Mouse (Mus musculus): ENCODE results near the gene Dlk2. TPM values are rescaled to one million over a fixed set of nuclear protein-coding genes. Genes with fewer than 3 reads are reported as not detected.

Gene Dlk2
- total RNA-seq, 2 experiments from 2014 or later: not detected

DNA sequence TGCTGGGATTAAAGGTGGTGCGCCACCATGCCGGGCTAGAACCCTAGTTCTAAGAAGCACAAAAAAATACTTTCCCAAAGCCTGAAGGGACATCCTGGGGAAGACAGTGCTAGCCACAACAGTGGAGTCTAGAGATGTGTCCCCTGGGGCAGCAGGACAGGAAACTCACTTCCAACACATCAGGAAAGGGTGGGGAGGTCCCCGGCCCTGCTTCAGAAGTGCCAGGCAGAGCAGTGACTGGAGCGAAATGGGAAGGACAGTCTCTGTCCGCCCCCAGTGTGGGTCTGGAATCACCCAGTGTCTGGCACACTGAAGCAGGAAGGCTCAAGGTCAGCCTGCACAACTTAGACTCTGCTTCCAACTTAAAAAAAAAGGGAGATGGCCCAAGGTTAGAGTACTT, 24.5 kb upstream of the Dlk2 start:
- no peak for DNase-seq (ENCODE audit: low spot score)

DNA sequence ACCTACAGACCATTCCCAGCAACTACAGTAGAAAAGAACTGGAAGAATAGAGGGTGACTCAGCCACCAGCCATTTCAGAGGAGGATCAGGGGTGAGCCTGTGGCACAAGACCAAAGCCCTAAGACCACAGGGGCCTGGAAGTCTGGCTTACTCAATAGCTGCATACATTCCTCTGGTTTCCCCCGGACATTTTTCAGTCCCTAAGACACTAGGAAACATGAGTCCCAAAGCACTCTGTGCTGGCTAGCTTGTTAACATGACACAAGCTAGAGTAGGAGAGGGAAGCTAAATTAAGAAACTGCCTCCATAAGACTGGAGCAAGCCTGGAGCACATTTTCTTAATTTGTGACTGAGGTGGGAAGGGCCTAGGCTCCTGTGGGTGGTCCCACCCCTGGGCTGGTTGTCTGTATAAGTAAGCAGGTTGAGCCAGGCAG, 23.4 kb upstream of the Dlk2 start:
- DNase-seq (ENCODE audit: low spot score): no peak

DNA sequence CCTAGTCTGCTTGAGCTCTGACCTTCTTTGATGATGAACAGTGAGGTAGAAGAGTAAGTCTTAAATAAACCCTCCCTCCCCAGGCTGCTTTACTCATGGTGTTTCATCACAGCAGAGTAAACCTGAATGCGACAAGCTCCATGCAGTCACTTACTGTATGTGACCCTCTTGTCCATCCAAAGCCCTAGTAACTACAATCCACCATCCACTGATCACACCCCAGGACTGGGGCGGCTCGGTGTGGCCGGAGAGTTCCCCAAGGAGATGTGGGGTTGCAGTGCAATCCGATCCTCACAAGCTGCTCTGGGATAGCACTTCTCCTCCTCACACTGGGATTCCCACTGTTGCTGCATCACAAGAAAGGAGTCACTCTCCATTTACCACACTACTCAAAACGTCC, 22.8 kb upstream of the Dlk2 start:
- no peak for DNase-seq (ENCODE audit: low spot score)

DNA sequence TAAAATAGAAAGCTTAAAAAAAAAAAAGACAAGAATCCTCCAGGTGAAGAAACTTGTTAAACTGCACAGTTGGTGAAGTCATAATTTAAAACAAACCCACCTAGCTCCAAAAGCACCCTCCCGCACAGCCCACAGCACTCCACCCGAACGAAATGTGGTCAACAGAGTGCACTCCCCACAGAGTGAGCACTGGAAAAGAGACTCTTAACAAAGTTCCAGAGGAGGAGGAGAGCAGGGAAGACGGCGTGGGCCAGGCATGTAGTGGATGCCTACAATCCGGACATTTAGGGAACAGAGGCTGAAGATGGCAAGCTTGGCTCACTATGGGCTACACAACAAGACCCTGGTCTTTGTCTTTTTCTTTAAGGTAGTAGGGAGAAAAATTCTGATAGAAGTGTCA, 22.2 kb upstream of the Dlk2 start:
- no peak for DNase-seq (ENCODE audit: low spot score)

DNA sequence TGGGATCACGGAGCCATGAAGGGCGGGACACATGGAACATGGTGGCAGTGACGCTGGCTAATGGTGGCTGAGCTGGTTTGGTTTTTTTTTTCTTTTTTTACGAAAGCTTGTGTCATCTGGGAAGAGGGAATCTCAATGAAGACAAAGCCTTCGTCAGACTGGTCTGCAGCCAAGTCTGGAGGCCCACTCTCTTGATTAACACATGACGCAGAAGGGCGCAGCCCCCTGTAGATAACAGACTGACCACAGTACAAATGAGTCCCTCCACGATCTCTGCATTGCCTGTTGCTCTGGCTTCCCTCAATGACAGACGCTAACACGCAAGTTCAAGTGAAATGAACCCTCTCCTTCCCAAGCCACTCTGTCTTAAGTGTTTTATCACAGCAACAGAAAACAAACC, 21.7 kb upstream of the Dlk2 start:
- DNase-seq (ENCODE audit: low spot score): no peak

DNA sequence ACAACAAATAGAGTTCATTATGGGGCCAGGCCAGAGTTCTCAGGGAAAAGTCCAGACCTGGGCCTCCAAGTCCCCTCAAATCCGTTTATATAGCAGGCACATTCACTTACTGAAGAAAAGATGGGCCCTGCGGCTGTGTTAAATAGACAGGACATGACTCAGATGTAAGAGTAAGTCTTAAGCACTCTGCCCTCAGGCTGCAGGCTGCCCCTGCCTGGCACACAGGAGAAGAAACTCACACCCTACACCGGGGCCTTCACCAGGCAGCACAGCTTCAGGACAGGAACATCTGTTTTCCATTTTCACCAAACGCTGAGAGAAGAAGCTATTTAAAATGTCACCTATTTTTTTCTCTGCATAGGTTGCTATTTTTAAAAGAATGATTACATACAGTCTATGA, 19.6 kb upstream of the Dlk2 start:
- peak; percentile 54 for DNase-seq (ENCODE audit: low spot score)

DNA sequence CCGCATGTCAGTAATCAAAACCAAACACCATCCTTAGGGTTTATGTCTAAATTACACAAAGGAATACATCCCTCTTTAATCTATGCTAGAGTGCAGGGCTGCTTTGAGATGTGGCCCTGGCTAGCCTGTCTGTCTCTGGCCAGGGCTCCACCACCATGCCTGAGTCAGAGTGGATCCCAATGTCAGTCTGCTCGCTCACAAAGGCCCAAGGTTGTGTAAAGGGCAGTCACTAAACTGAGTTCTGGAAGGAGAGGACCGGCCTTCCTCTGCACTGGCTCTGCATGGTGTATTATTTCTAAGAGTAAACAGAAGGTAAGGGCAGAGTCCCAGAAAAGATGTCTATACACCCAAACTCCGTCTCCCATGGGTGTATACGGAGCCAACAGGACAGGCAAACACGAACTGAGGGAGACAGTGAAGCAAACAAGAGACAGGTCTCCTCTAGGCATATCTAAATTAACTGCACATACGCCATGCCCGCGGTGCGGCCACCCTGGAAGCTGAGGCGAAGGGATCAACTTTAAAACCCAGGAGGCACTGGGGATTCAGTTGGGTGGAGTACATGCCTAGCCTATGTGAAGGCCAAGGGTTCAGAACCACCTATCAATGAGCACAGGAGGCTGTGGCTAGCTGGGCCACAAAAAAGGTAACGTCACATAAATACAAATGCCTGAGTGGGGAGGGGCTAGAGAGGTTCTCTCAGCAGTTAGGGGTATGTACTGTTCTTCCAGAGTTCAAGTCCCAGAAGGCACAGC, 19.0 kb upstream of the Dlk2 start:
- DNase-seq (ENCODE audit: low spot score): no peak

DNA sequence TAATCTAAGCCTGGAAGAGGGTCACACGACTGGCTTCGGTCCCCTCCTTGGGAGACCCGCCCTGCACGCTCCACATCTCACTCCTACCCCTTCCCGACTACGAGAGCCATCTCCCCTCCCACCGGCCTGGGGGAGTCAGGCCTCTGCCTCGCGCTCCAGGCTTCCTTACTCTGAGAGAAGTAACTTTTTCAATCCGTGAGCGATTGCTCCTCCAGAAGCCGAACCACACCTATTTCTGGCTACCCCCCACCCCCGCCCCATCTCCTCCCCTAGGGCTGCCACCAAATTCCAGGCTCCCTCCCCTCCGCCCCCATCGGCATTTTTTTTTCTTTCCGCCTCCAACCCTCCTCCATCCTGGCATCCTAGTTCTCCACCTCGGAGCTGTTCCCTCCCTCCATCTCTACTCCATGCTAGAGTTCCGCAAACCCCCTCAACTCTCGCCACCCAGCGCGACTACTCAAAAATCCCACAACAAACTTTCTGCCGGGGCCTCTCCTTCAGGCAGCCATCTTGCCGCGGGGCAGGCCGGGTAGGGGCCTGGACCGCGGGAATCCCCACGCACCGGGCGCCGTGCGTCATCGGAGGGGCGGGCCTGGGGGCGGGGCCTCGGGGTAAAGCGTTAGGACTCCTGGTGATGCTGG, 14.6 kb upstream of the Dlk2 start, which contains the start of gene Tjap1:
Gene Tjap1 (minus strand): TSS at position 544 of the 641 bp plus-strand sequence.
- peak; percentile 78 for DNase-seq (ENCODE audit: low spot score)

DNA sequence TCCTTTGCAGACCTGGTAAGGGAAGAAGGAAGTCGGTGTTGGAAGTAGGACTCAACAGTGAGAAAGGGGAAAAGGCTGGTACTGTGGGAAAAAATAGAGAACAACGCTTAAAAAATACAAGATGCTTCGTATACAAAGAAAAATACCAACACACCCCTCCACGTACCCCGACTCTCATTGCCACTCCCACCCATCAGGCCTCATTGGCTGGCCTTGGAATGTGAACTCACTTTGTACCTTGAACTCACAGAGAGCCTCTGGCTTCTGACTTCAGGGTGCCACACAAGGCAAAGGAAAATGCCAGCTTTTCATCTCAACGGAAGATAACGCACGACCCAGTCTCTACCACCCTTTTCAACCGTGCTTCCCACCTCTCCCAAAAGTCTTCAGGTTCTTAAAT, 14.1 kb upstream of the Dlk2 start:
- DNase-seq (ENCODE audit: low spot score): no peak

DNA sequence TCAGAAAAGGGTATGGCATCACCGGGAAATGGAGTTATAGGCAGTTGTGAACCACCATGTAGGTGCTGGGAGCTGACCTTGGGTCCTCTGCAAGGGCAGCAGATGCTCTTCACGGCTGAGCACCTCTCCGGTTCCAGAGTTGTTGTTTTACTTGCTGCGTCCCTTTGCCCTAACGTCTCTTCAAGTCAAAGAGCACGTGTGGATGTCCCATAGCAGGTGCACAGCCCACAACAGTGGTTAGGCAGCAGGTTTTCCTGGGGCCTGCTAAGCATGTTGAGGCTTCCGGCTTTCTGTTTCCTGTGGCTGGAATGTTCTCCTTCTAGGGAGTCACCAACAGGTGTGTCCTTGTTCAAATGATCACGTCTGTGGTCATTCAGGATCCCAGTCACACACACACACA, 13.3 kb upstream of the Dlk2 start:
- no peak for DNase-seq (ENCODE audit: low spot score)

DNA sequence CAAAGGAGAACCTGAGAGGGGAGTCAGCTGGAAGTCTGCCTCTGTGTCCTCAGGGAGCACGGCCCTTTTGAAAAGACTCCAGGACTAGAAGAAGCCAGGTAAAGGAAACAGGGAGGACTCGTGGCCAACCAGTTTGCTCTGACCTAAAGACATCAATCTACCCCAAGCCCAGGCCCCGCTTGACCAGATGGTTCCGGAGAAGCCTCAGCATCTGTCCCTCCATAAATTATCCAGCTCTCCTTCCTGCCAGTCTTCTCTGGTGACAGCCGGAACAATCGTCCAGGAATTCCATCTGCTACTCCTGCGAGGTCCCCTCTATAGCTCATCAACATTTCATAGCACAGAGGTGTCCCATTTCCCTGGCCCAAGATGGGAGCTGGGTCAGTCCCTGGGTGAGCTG, 12.6 kb upstream of the Dlk2 start:
- no peak for DNase-seq (ENCODE audit: low spot score)

DNA sequence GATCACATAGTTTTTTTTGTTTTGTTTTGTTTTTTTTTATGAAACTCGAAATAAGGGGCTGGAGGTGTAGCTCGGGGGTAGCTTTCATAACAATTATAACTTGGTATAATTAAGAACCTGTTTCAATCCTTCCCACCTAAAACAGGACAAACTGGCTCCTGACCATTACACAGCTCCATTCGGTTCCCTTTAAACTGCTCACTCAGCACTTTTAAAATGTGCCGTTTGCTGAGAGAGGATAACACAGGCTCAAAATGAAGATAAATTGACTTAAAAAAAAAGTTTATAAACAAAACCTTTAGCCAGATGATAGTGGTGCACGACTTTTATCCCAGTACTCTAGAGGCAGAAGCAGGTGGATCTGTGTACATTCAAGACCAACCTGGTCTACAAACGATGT, 11.8 kb upstream of the Dlk2 start:
- no peak for DNase-seq (ENCODE audit: low spot score)

DNA sequence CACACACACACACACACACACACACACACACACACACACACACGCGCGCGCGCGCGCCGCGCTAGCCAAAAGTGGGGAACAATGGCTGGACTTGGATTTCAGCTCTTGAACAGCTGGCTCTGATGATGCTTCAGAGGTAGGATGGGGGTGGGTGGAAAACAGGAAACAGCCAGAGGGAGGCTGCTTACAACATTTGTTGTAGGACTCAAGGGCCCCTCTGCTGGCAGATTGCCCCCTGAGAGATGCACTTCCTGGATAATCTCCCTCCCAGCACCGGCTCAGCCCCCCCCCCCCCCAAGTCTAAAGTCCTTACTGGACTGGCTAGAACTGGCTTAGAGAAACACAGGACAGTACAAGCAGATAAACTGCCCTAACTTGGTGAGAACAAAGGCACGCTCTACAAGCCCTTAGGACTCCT, 9.5 kb upstream of the Dlk2 start:
- no peak for DNase-seq (ENCODE audit: low spot score)

DNA sequence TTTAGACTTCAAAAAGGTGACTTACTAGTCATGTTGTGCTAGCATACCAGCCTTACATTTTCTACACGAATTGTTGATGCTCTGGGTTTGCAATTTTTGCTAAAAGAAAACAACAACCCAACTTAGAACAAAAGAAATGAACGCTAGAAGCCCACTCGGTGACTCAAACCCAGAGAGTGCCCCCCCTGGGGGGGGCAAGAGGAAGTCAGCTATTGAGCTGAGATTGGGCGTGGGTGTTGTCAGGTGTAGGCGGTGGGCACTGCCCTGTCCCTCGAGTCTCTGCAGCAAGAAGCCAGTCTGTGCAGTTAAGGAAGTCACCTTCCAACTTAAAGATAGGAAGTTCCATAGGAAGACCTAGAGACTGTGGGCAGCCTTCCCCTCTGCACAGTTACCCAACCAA, 620 bp upstream of the Dlk2 start:
- no peak for DNase-seq (ENCODE audit: low spot score)

DNA sequence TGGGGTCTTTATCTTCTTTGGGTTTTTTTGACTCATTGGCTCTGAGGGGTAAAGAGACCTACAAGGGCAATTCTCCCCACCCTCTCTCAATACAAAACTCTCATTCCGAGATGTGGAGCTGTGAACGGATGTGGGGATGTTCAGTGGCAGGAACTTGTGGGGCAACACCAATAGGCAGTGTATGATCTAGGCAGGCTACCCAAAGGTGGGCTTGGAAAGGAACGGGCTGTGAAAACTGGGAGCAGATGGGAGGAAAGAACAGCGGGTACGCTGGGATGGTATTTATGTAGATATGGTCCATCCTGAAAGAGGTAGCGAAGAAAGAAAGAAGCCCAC, 225 bp upstream of the Dlk2 start:
- no peak for DNase-seq (ENCODE audit: low spot score)

DNA sequence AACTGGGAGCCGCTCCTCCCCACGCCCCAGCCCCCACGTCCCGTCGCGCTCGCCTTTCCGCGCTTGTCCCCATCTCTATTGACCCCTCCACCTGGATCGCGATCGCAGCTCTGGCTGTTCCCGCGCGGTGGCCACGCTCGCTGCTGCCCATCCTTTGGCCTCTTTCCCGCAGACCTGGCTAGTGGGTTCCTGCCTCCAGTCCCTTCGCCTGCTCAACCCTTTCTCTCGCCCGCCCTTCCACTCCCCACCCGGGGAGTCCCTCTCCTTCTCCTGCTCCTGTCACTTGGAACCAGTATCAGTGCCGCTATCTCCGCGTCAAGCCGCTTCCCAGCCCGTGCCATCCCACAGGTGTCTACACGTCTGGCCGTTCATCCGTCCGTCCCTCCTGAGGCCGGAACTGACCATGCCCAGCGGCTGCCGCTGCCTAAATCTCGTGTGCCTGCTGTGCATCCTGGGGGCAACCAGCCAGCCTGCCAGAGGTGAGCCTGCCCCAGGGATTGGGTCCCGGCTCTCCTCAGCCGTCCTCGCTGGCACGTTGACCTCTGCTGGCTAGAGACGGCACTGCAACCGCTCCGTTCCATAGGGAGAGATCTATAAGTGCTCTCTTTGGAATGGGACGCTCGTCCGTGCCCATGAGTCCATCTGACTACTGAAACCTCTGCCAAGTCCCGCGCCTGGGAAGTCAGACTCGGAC, 1.1 kb downstream of the Dlk2 start:
- peak; percentile 80 for DNase-seq (ENCODE audit: low spot score)

DNA sequence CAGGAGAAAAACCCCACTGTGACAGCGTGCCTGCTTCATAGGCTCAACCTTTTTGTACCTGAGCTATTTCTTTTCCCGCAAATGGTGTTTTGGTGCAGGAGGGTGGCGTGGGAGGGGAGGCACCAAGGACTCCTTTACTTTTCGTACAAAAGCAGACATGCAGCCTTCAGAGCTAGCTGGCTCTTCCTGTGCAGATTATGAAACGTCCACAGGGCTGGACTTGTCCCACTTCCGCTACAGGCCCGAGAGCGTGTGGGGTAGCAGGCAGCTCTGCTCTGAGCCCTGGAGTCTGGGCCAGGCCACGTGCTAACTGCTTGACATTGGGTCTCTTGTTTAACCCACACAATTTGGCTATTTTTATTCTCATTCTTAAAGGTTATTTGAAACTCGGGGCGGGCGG, 4.7 kb downstream of the Dlk2 start:
- no peak for DNase-seq (ENCODE audit: low spot score)

DNA sequence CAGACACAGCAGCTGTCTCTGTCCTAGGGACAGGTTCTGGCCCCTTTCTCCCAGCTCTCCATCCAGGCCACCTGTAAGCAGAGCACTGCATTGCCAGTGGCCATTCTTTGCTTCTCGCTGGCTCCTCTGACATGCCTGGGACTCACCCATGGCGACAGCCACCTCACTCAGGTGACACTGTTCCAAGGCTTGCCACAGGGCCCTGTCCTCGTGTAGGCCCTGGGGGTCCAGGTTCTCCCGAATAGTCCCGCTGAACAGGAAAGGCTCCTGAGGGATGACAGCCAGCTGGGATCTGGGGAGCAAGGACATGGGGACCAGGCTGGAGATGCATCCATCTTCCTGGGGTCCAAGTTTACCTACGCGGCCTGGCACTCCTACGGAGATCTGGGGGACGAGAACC, 7.0 kb downstream of the Dlk2 start:
- DNase-seq (ENCODE audit: low spot score): no peak

DNA sequence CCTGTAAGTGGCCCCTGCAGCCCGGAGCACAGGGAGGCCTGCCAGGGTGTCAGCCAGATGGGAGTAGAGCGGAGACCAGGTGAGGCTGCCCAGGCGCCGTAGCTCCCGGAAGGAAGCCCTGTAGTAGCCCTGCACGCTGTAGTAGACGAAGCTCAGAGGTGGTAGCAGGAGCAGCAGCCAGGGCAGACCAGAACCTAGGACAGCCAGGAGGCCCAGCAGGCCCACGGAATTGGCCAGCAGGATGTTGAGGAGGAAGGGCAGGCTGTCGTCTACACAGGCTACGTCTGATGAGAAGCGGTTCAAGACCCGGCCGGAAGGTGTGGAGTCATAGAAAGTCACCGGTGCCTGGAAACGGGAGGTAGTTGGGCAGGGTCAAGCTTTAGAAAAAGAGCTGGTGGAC, 9.7 kb downstream of the Dlk2 start:
- DNase-seq (ENCODE audit: low spot score): no peak

DNA sequence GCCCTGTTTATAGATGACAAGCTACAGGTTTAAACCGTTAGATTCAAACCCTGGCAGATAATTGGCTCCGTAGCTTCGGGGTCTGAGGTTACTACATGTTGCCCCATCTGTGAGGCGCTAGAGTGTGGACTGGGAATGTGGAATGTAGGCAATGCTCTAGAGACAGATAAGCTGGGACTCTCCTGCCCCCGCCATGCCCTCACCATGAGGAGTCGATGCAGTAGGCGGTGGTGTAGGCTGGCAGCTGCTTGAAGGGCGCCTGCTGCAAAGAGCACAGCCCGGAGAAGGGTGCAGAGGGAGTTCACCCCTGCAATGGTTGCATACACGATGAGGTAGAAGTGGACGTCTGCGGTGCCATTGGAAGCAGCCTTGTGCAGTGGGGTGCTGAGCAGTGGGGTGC, 12.6 kb downstream of the Dlk2 start:
- no peak for DNase-seq (ENCODE audit: low spot score)

DNA sequence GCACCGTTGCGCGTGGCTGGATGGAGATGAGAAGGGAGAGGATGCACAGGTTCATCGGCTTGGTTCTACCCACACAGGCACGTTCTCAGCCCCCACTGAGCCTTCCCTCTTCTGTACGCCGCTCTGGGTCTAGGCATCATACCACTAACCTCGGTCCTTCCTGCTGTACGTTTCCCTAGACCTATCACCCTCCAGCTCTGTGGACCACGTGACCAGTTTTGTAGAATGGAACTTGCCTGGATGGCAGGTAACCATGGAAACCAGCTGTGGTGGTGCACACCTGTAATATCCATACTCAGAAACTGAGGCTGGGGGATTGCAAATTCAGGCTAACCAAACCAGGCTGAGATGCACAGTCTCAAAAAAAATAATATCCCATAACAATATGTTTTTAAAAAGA, 13.3 kb downstream of the Dlk2 start:
- no peak for DNase-seq (ENCODE audit: low spot score)

DNA sequence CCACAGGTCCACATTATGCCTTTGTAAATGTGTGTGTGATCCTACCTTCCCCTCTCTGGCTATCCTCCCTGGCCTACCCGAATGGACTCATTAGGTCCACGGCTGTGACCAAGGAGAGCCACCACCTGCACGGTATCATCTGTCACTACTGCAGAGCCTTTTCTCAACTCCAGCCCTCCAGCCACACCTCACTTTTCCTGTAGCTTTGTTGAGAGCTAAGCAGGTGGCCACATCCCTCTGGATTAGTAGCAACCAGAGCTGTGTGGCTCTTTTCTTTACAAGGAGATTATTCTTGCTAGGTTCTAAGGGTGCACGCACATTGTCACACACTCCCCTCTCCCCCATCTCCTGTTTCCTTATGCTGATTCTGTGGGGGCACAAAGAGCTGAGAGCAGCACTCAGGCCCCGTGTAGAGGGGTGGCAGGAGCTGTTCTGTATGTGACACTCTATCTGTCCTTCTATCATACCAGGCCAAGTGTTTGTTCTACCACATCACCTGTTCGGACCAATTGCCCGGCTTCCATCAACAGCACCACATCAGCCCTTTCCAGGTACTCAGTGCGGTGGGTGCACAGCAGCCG, 16.0 kb downstream of the Dlk2 start:
- no peak for DNase-seq (ENCODE audit: low spot score)

DNA sequence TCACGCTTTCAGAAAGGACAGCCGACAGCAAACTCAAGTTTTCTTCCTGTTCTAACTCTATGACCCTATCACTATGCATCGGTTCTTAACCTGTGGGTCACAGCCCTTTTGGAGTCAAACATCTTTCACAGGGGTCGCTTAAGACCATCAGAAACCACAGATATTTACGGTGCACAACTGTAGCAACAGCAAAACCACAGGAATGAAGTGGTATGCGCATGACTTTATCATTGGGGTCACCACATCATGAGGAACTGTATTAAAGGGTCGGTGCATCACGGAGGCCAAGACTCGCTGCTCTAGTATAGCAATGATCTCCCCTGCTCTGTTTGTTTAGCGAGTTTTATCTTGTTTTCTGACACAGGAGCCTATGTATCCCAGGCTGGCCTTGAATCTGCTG, 18.6 kb downstream of the Dlk2 start:
- no peak for DNase-seq (ENCODE audit: low spot score)

Measured in gastrocnemius, adult 18-20 months (tissue).